Mouse (Mus musculus) heart, adult 2 months (tissue): ENCODE data around the gene Camta1. TPM values are rescaled to one million over a fixed set of nuclear protein-coding genes. Genes with fewer than 3 reads are reported as not detected.
A peak's percentile ranks its signal among the peaks of the same experiment; 100 is the strongest.

Experiments used
- DNase-seq, 2 experiments: peaks; one replicate each; pipeline ENCODE4 v3.0.0; 2021
- H3K27ac ChIP-seq: fragments of 200-600 bp; 2 replicates; pipeline ENCODE4 v1.8.1; 2022
- H3K27me3 ChIP-seq: fragments of 200-500 bp; 2 replicates; pipeline ENCODE4 v1.6.1; 2012; ENCODE audit warnings: mild to moderate bottlenecking, low read length, inconsistent platforms, mixed read lengths; ENCODE audit not compliant: control insufficient read depth, insufficient read depth
- H3K36me3 ChIP-seq: fragments of 200-500 bp; 2 replicates; pipeline ENCODE4 v1.6.1; 2012; ENCODE audit warnings: low read length, inconsistent platforms; ENCODE audit not compliant: control insufficient read depth, insufficient read depth
- H3K4me1 ChIP-seq: fragments of 200-500 bp; 2 replicates; pipeline ENCODE4 v1.6.1; 2011; ENCODE audit warnings: low read length; ENCODE audit not compliant: control insufficient read depth, insufficient read depth
- H3K4me3 ChIP-seq: fragments of 200-600 bp; 2 replicates; pipeline ENCODE4 v1.8.1; 2022
- H3K79me2 ChIP-seq: fragments of 200-500 bp; replicated peaks from 2 replicates; pipeline ENCODE4 v1.6.1; 2012; ENCODE audit warnings: mild to moderate bottlenecking, inconsistent platforms, low read length, moderate library complexity, mixed read lengths; ENCODE audit not compliant: control insufficient read depth, insufficient read depth
- H3K9ac ChIP-seq: fragments of 200-500 bp; 2 replicates; pipeline ENCODE4 v1.6.1; 2012; ENCODE audit warnings: low read depth, mild to moderate bottlenecking, control low read depth, inconsistent platforms, low read length, mixed read lengths
- CTCF ChIP-seq: fragments of 200-600 bp; IDR thresholded peaks from 2 replicates; pipeline ENCODE4 v1.8.1; 2022; ENCODE audit warnings: antibody characterized with exemption, mild to moderate bottlenecking, moderate library complexity
- EP300 ChIP-seq: fragments of 200-500 bp; IDR thresholded peaks from 2 replicates; pipeline ENCODE4 v1.6.1; 2011; ENCODE audit warnings: low read depth, low read length, control low read depth; ENCODE audit not compliant: insufficient read depth
- POLR2A ChIP-seq: fragments of 200-500 bp; IDR thresholded peaks from 2 replicates; pipeline ENCODE4 v1.6.1; 2011; ENCODE audit warnings: mild to moderate bottlenecking, low read depth, low read length, control low read depth; ENCODE audit not compliant: insufficient read depth
- WGBS: fragments of 180-500 bp; shearing (Covaris S2); methylation state at CpG from one replicate; pipeline ENCODE4 v1.1.7; 2018; 5-methylcytosine and 5-hydroxymethylcytosine counted together
- intact Hi-C: fragments of 180-260 bp; cut with DNase I; formaldehyde crosslinking; loops from one replicate; pipeline ENCODE4 v1.15.1; 2025
- polyA plus RNA-seq: library from polyadenylated mRNA; depleted of rRNA; stranded (reverse); fragments of >200 nt; gene quantifications from 2 replicates; pipeline ENCODE4 v1.2.3, GENCODE M21; 2012
- total RNA-seq, 2 experiments: library from RNA; stranded (reverse); gene quantifications; 2 replicates each; pipeline ENCODE4 v1.2.3; 2021

Camta1 gene
- total and polyA plus RNA-seq, 3 experiments, result 39.4 to 234 (median 208) TPM

DNA sequence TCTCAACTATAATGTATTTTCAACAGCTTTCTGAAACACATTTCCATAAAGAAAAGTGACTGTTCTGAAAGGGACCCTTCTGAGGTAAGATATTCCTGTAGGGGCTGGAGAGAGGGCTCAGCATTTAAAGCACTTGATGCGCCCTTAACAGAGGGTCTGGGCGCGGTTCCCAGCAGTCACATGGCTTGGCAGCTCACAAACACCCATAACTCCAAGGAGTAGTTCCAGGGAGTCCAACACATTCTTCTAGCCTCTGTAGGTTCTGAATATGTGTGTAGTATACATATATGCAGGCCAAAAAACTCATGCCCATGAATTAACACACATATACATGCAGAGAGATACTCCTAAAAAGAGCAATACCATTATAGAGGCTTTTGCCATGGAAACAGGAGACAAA is 333.9 kb downstream of the Camta1 start:
- Histone ChIP-seq H3K27ac (no peak overlapping the region), H3K4me3 (no peak overlapping the region), H3K36me3 (no peaks in the 10 kb centered on the region), H3K27me3 (no peaks in the 10 kb centered on the region), H3K4me1 (no peaks in the 10 kb centered on the region), H3K79me2 (no peaks in the 10 kb centered on the region), H3K9ac (no peak overlapping the region)
- no peak for TF ChIP-seq POLR2A
- no peak for TF ChIP-seq EP300
- TF ChIP-seq CTCF, result no peak
- intact Hi-C loops, result no loop called here
- DNase-seq, result peak in 1 of 2 experiments; percentile 42
- 67% methylated on average over 3 of the region's 3 CpGs for WGBS

DNA sequence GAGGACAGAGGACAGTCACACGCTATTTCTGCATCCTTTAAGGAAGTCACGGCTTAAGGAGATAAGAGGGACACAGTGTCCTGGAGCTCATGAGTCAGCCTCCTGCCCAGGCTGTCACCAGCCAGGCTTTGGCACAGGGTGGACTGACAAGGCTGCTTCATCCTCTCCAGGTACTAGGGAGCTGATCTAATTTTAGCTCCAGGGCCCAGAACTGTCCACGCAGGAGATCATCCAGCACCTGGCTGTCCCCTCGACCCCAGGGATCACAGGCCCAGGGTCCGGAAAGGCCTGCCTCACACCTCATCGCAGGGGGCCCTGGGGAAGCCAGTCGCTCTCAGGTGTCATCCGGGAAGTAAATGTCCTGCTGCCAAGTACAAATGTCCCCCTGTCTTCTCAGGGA is 341.6 kb downstream of the Camta1 start:
- intact Hi-C loops, result no loop called here
- Histone ChIP-seq H3K79me2 (no peaks in the 10 kb centered on the region), H3K4me1 (peaks cover 1% of the 10 kb centered on the region; the same call in 1 of the 2 replicates), H3K4me3 (no peak overlapping the region), H3K9ac (no peak overlapping the region), H3K27ac (no peak overlapping the region), H3K27me3 (no peaks in the 10 kb centered on the region), H3K36me3 (no peaks in the 10 kb centered on the region)
- DNase-seq, result peak in 1 of 2 experiments; percentile 65
- 13% methylated on average over 8 of the region's 8 CpGs for WGBS
- TF ChIP-seq POLR2A, result no peak
- TF ChIP-seq EP300, result peak; percentile 99

DNA sequence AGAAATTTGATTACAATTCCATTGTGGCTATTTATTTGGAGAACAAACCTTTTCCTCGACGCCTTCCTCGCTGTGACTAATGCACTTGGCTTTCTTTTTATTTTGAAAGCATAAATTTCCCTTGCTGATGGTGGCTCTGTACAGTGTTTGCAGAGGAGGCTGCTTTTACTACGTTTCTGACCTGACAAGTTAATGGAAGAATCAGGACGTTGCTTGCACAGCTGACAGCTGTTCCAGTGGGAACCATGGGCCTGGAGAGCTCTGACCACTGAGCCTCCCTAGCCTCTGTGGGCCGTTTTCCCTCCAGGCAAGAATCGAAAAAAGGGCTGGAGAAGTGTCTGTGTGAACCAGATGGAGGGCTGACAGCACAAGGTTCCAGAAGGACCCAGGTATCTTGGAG is 342.7 kb downstream of the Camta1 start:
- H3K9ac ChIP-seq, result no peak overlapping the region
- H3K4me3 ChIP-seq, result no peak overlapping the region
- no peaks in the 10 kb centered on the region for H3K79me2 ChIP-seq
- intact Hi-C loops, result no loop called here
- WGBS, result 62% methylated on average over 7 of the region's 7 CpGs
- no peak overlapping the region for H3K27ac ChIP-seq
- H3K4me1 ChIP-seq, result peaks cover 1% of the 10 kb centered on the region; the same call in 1 of the 2 replicates
- no peaks in the 10 kb centered on the region for H3K36me3 ChIP-seq
- no peak for TF ChIP-seq CTCF
- TF ChIP-seq POLR2A, result no peak
- no peak for TF ChIP-seq EP300
- H3K27me3 ChIP-seq, result no peaks in the 10 kb centered on the region
- no peak for DNase-seq

- H3K9ac ChIP-seq, result no peak overlapping the region
- no peak overlapping the region for H3K4me3 ChIP-seq
- no peak overlapping the region for H3K27ac ChIP-seq
- TF ChIP-seq CTCF (no peak), POLR2A (no peak), EP300 (no peak)
- H3K36me3 ChIP-seq, result no peaks in the 10 kb centered on the region
- peaks cover 1% of the 10 kb centered on the region; the same call in 1 of the 2 replicates for H3K4me1 ChIP-seq
- WGBS, result 20% methylated on average over 11 of the region's 11 CpGs
- no peaks in the 10 kb centered on the region for H3K27me3 ChIP-seq
- no peaks in the 10 kb centered on the region for H3K79me2 ChIP-seq
- intact Hi-C loops, result no loop called here
- peak in 1 of 2 experiments; percentile 20 for DNase-seq
Measured at GRCm38 (mm10) chr4:151516998-151517799, 344.5 kb downstream of the Camta1 start.

GRCm38 (mm10) chr4:151515316-151515715 is 346.4 kb downstream of the Camta1 start:
- 83% methylated on average over 5 of the region's 5 CpGs for WGBS
- no peak for DNase-seq
- intact Hi-C loops, result no loop called here
- TF ChIP-seq CTCF (no peak), POLR2A (no peak), EP300 (no peak)
- H3K4me1 ChIP-seq, result peaks cover 1% of the 10 kb centered on the region; the same call in 1 of the 2 replicates
- H3K36me3 ChIP-seq, result no peaks in the 10 kb centered on the region
- no peaks in the 10 kb centered on the region for H3K27me3 ChIP-seq
- H3K4me3 ChIP-seq, result no peak overlapping the region
- no peak overlapping the region for H3K27ac ChIP-seq
- H3K79me2 ChIP-seq, result no peaks in the 10 kb centered on the region
- H3K9ac ChIP-seq, result no peak overlapping the region

DNA sequence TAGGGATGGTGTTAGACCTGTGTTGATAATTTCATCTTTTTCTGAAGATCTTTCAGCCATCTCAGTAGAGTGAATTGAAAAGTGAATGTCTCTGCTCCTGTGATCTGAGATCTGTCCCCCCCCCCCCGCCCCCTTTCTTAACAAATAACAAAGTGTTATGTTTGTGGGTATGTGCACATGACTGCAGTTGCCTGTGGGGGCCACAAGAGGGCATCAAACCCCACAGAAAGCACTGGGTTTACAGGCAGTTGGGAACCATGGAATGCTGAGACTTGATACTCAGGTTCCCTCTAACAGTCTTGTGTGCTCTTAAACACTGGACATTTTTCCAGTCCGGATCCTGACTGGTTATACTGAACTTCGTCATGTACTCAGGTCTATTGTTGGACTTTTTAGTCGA is 350.6 kb downstream of the Camta1 start:
- Histone ChIP-seq H3K4me1 (no peaks in the 10 kb centered on the region), H3K36me3 (no peaks in the 10 kb centered on the region), H3K9ac (no peak overlapping the region), H3K27ac (no peak overlapping the region), H3K27me3 (no peaks in the 10 kb centered on the region), H3K4me3 (no peak overlapping the region), H3K79me2 (no peaks in the 10 kb centered on the region)
- TF ChIP-seq POLR2A (no peak), CTCF (peak; percentile 39)
- no peak for DNase-seq
- WGBS, result 86% methylated on average over 4 of the region's 4 CpGs
- intact Hi-C loops, result no loop called here
